Mouse (Mus musculus) ES-E14 (cell line): ENCODE measurements around the gene Cox6a1. TPM values are rescaled to one million over a fixed set of nuclear protein-coding genes. Genes with fewer than 3 reads are reported as not detected.
"Not testable (repeated sequence)": the region's sequence is repeated elsewhere in the genome, so short reads cannot be mapped to it uniquely, and the experiment has no call there.

ENCODE experiments used
- DNase-seq: peaks from one replicate; pipeline ENCODE4 v3.0.0-alpha.2; 2013; ENCODE audit warnings: low read depth, low spot score
- H3K27ac ChIP-seq: 2 replicates; pipeline ENCODE4 v1.5.1; 2012; ENCODE audit warnings: low read depth, mild to moderate bottlenecking, low read length, moderate library complexity, mixed read lengths; ENCODE audit not compliant: poor library complexity, insufficient read depth, severe bottlenecking
- H3K36me3 ChIP-seq: 2 replicates; pipeline ENCODE4 v1.6.1; 2012; ENCODE audit warnings: mild to moderate bottlenecking, low read length, moderate library complexity, mixed read lengths; ENCODE audit not compliant: control insufficient read depth, poor library complexity, insufficient read depth, severe bottlenecking
- H3K4me1 ChIP-seq, 2 experiments: fragments of 150-350 bp in 1 of 2; sonication (generic) in 1 of 2; 2 replicates each; pipeline ENCODE4 v1.6.1; 2012; ENCODE audit warnings: low read length in 2 of 2, mild to moderate bottlenecking in 1 of 2, mixed read lengths in 1 of 2; ENCODE audit not compliant: control insufficient read depth in 2 of 2, insufficient read depth in 2 of 2, poor library complexity in 1 of 2
- H3K4me3 ChIP-seq, 2 experiments: fragments of 150-350 bp in 1 of 2; sonication (generic) in 1 of 2; 2 replicates each; pipeline ENCODE4 v1.5.1; 2012; ENCODE audit warnings: low read length in 2 of 2, low read depth in 1 of 2, mild to moderate bottlenecking in 1 of 2, mixed read lengths in 1 of 2; ENCODE audit not compliant: insufficient read depth in 1 of 2, poor library complexity in 1 of 2, severe bottlenecking in 1 of 2
- H3K9ac ChIP-seq: 2 replicates; pipeline ENCODE4 v1.6.1; 2012; ENCODE audit warnings: low read depth, mild to moderate bottlenecking, low read length, mixed read lengths; ENCODE audit not compliant: poor library complexity, insufficient read depth, severe bottlenecking
- H3K9me3 ChIP-seq: fragments of 150-350 bp; sonication (generic); 2 replicates; pipeline ENCODE4 v1.6.1; 2012; ENCODE audit warnings: low read depth, mild to moderate bottlenecking, low read length; ENCODE audit not compliant: control insufficient read depth, insufficient read depth
- CHD2 ChIP-seq: IDR thresholded peaks from 2 replicates; pipeline ENCODE4 v1.6.1; 2014; ENCODE audit warnings: mild to moderate bottlenecking, low read depth, low read length, inconsistent platforms
- HCFC1 ChIP-seq: IDR thresholded peaks from 2 replicates; pipeline ENCODE4 v1.6.1; 2012; ENCODE audit warnings: low read length, inconsistent platforms, borderline replicate concordance; ENCODE audit not compliant: insufficient read depth
- MAFK ChIP-seq: IDR thresholded peaks from 2 replicates; pipeline ENCODE4 v1.6.1; 2014; ENCODE audit warnings: mild to moderate bottlenecking, low read depth, low read length, inconsistent platforms; ENCODE audit not compliant: insufficient read depth
- ZC3H11A ChIP-seq: IDR thresholded peaks from 2 replicates; pipeline ENCODE4 v1.6.1; 2012; ENCODE audit warnings: low read depth, mild to moderate bottlenecking, inconsistent platforms, low read length, borderline replicate concordance
- ZNF384 ChIP-seq: IDR thresholded peaks from 2 replicates; pipeline ENCODE4 v1.6.1; 2012; ENCODE audit warnings: low read depth, low read length, inconsistent platforms
- in situ Hi-C, 2 experiments: fragments of 600-800 bp; cut with MboI; formaldehyde crosslinking; loops; one replicate each; pipeline ENCODE4 v1.15.1; 2025; ENCODE audit warnings: low sequenced_read_pairs in 2 of 2, inconsistent platforms in 1 of 2; ENCODE audit not compliant: unreplicated experiment in 2 of 2
- total RNA-seq: library from RNA; depleted of rRNA; stranded (reverse); fragments of 300-350 nt; gene quantifications from 2 replicates; pipeline ENCODE4 v1.2.3, GENCODE M21; 2012

Gene Cox6a1
- total RNA-seq, 1 experiment: 936 TPM

- no peak overlapping the region for H3K9ac ChIP-seq
- no peaks in the 10 kb centered on the region for H3K9me3 ChIP-seq
- no peak for DNase-seq
- H3K36me3 ChIP-seq: no peaks in the 10 kb centered on the region
- peaks cover 3 to 29% of the 10 kb centered on the region in 2 experiments; a peak in 3 of 4 replicates for H3K4me1 ChIP-seq
- no peak overlapping the region for H3K4me3 ChIP-seq
- in situ Hi-C loops: no loop called here
- TF ChIP-seq ZC3H11A: no peak
- no peak for TF ChIP-seq HCFC1
- TF ChIP-seq CHD2: no peak
- no peak for TF ChIP-seq MAFK
- TF ChIP-seq ZNF384: no peak
- no peak overlapping the region; the same call in 1 of the 2 replicates for H3K27ac ChIP-seq
Observed at GRCm38 (mm10) chr5:115313668-115313943, 35.2 kb downstream of the Cox6a1 start.

DNA sequence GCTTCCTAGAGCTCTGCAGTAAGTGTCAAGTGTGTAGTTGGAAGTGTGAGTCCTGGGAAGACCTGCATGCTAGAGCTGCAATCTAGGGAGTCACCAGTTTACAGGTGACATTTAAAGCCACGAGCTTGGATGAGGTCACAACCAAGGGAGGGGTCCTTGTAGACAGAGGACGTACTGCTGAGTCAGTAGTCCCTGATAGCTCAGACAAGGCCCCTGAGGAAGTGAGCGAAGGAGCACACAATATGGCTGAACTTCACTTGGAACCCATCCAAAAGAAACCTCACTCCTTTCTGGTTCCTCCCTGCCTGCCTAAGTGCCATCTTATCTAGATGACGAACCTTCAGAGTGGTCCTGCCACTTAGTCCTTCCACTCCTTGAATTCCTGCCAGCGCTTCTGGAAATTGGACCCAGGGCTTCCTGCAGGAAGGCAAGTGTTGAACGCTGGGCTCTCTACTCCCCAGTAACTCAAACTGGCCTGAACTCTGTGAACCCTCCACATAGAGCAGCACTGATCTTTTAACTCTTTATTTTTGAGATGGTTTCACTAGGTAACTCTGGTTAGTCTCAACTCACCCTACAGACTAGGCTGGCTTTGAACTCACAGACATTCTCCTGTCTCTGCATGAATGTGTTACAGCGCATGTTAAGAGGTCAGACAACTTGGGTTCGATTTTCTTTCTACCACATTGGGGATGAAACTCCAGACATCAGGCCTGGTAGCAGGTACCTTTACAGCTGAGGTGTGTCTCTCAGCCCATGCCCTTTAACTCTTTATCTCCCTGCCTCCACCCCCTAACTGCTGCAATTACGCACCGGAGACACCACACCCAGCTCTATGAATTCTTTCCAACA, 35.7 kb downstream of the Cox6a1 start:
- no peak overlapping the region for H3K4me3 ChIP-seq
- H3K9ac ChIP-seq: no peak overlapping the region
- no peaks in the 10 kb centered on the region for H3K9me3 ChIP-seq
- DNase-seq: no peak
- in situ Hi-C loops: no loop called here
- H3K36me3 ChIP-seq: no peaks in the 10 kb centered on the region
- no peak for TF ChIP-seq HCFC1
- TF ChIP-seq ZC3H11A: no peak
- TF ChIP-seq ZNF384: no peak
- TF ChIP-seq CHD2: no peak
- TF ChIP-seq MAFK: no peak; the same call in 1 of the 2 replicates
- H3K4me1 ChIP-seq: peaks cover 3 to 26% of the 10 kb centered on the region in 2 experiments; a peak in 3 of 4 replicates
- no peak overlapping the region for H3K27ac ChIP-seq

- Histone ChIP-seq H3K27ac (no peak overlapping the region), H3K4me1 (peaks cover 3 to 23% of the 10 kb centered on the region in 2 experiments; a peak in 3 of 4 replicates), H3K9ac (no peak overlapping the region), H3K9me3 (no peaks in the 10 kb centered on the region), H3K4me3 (no peak overlapping the region), H3K36me3 (no peaks in the 10 kb centered on the region)
- in situ Hi-C loops: no loop called here
- TF ChIP-seq MAFK: no peak
- TF ChIP-seq CHD2: no peak
- no peak for TF ChIP-seq ZC3H11A
- TF ChIP-seq ZNF384: no peak
- TF ChIP-seq HCFC1: no peak
- DNase-seq: no peak
Observed at GRCm38 (mm10) chr5:115312354-115312753, 36.4 kb downstream of the Cox6a1 start.

DNA sequence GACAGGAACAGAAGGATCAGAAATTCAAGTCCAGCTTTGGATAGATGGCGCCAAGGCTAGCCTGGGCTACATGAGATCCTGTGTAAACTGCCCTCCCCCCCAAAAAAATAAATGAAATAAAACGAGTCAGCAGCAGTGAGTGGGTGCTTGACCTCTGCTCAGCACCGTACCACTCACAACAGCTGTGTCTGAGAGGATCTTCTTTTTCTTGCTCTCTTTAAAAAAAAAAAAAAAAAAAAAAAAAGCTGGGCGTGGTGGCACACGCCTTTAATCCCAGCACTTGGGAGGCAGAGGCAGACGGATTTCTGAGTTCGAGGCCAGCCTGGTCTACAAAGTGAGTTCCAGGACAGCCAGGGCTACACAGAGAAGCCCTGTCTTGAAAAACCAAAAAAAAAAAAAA, 46.6 kb downstream of the Cox6a1 start:
- in situ Hi-C loops, H3K9ac ChIP-seq, H3K4me3 ChIP-seq, H3K27ac ChIP-seq, H3K9me3 ChIP-seq, DNase-seq, H3K4me1 ChIP-seq: not testable (repeated sequence)
- peaks cover 15% of the 10 kb centered on the region for H3K36me3 ChIP-seq
- TF ChIP-seq ZNF384: 0 out of 2 replicates have a peak, but pooled peaks have one; percentile 44

DNA sequence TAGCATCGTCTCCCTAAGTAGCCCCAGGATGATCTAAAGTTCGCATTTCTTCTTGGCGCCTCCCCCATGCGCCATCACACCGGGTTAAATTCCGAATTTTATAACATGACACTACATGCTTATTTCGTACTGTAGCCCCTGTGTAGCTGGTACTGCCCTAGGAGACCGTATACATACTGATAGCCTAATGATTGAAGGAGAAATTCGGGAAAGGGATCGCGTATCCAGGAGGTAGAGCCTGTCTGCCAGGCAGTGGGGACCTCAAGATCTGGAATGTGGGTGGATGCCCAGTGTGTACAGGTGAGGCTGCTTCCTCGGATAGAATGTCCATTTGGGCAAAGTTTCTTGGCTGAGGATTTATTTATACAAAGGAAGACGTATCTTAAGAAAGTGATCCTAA, 47.2 kb downstream of the Cox6a1 start:
- Histone ChIP-seq H3K9ac (peak overlapping the region; percentile 63), H3K9me3 (no peaks in the 10 kb centered on the region)
- in situ Hi-C loops: no loop called here

More for the DNA sequence above, 47.2 kb downstream of the Cox6a1 start:
- Histone ChIP-seq H3K4me1 (peaks cover 1 to 3% of the 10 kb centered on the region in 2 experiments; a peak in 1 of 4 replicates), H3K4me3 (peak overlapping the region; percentile 56 to 69), H3K36me3 (peaks cover 17% of the 10 kb centered on the region), H3K27ac (no peak overlapping the region)
- TF ChIP-seq HCFC1: no peak
- TF ChIP-seq ZNF384: no peak
- TF ChIP-seq CHD2: no peak
- no peak for TF ChIP-seq MAFK
- no peak for TF ChIP-seq ZC3H11A
- no peak for DNase-seq
